Mouse (Mus musculus) lung, adult 2 months (tissue): Measurements from ENCODE around the gene Gm21972. TPM values are rescaled to one million over a fixed set of nuclear protein-coding genes. Genes with fewer than 3 reads are reported as not detected.

ENCODE experiments used
- DNase-seq: peaks from one replicate; pipeline ENCODE4 v3.0.0; 2022
- H3K4me1 ChIP-seq: fragments of 200-500 bp; 2 replicates; pipeline ENCODE4 v1.6.1; 2011; ENCODE audit warnings: low read length; ENCODE audit not compliant: control insufficient read depth, insufficient read depth
- H3K4me3 ChIP-seq: fragments of 200-500 bp; replicated peaks from 2 replicates; pipeline ENCODE3; 2011; ENCODE audit warnings: low read depth, mild to moderate bottlenecking, control low read depth, low read length; ENCODE audit errors: extremely low read depth
- CTCF ChIP-seq: fragments of 200-500 bp; IDR thresholded peaks from 2 replicates; pipeline ENCODE4 v1.5.1; 2011; ENCODE audit warnings: mild to moderate bottlenecking, low read length, control low read depth; ENCODE audit not compliant: insufficient read depth
- POLR2A ChIP-seq: fragments of 200-500 bp; IDR thresholded peaks from 2 replicates; pipeline ENCODE4 v1.6.1; 2011; ENCODE audit warnings: low read depth, mild to moderate bottlenecking, control low read depth, low read length, borderline replicate concordance; ENCODE audit errors: extremely low read depth
- WGBS: fragments of 180-500 bp; shearing (Covaris S2); methylation state at CpG from one replicate; pipeline ENCODE4 v1.1.7; 2018; 5-methylcytosine and 5-hydroxymethylcytosine counted together
- polyA plus RNA-seq: library from polyadenylated mRNA; depleted of rRNA; stranded (reverse); fragments of >200 nt; gene quantifications from 2 replicates; pipeline ENCODE4 v1.2.3, GENCODE M21; 2012; rRNA removed

Gene Gm21972
- not detected in 2 replicates for polyA plus RNA-seq

DNA sequence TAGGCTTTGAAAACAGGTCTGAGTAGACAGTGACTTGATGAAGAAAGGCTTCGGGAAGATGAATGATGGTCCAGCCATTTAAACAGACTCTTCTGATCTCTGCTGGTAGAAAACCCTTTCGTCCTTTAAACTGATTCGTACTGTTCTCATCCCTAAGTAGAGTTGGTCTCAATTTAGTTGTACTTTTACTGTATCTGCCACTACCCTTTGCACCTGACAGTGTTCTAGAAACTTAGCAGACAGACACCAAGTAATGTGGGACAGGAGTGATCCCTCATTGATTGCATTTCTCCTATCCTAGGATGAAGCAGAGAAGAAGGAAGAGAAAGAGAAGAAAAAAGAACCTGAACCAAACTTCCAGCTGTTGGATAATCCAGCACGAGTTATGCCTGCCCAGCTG lies at the start of gene Gm21972:
Gene Gm21972 (plus strand): TSS at position 301 of the 400 bp plus-strand sequence.
- DNase-seq, result no peak
- H3K4me1 ChIP-seq, result no peaks in the 10 kb centered on the region
- WGBS, result 95% methylated on average over 4 of the region's 4 CpGs
- no peak for TF ChIP-seq POLR2A
- no peak for TF ChIP-seq CTCF
- no peak within 1 kb of the TSS for H3K4me3 ChIP-seq

- no peak for TF ChIP-seq CTCF
- no peak for TF ChIP-seq POLR2A
- Histone ChIP-seq H3K4me1 (no peaks in the 10 kb centered on the region), H3K4me3 (no peak overlapping the region)
- WGBS, result 73% methylated on average over 7 of the region's 7 CpGs
- no peak for DNase-seq
These were observed 39.0 kb upstream of the Gm21972 start for GRCm38 (mm10) chr1:86094413-86094812.

DNA sequence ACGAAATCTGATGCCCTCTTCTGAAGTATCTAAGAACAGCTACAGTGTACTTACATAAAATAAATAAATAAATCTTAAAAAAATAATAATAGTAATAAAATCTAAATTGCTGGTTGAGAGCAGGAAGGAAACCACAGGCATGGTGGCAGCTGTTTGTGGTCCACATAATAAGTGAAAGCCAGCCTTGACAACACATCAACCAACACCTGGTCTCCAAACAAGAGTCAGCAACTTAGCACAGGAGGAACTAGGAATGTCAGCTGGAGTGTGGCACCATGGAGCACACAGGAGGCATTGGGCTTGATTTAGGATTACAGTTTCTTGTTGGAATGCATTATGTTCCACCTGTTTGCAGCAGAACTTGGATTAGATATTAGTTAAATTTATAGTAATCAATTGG lies 28.4 kb upstream of the Gm21972 start:
- 96% methylated on average over 1 of the region's 1 CpGs for WGBS
- DNase-seq, result no peak
- no peak for TF ChIP-seq POLR2A
- no peak for TF ChIP-seq CTCF
- H3K4me1 ChIP-seq, result no peaks in the 10 kb centered on the region
- H3K4me3 ChIP-seq, result no peak overlapping the region

DNA sequence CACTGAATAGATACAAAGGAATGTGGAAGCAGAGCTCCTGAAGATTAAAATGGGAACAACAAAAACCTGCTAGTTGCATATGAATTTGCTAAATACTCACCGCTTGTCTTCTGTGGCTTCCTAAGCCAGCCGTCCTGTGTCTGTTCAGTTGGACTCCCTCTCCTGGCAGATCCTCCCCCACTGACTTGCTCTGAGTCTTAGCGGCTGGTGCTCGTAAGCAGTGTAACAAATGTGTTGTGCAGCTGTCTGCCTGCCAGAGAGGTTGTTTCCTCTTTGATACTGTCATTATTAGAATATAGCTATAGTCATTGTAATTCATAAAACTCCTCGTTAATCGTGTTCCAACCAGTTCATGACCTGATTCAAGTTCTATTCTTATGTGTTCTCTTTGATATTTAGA lies 21.7 kb upstream of the Gm21972 start, which contains the start of gene Htr2b:
Gene Htr2b (minus strand): TSS at position 192 of the 400 bp plus-strand sequence.
- 31% methylated on average over 6 of the region's 6 CpGs for WGBS
- no peak for TF ChIP-seq CTCF
- TF ChIP-seq POLR2A, result no peak
- Histone ChIP-seq H3K4me1 (no peaks in the 10 kb centered on the region; the same call in 1 of the 2 replicates), H3K4me3 (no peak within 1 kb of the TSS)
- DNase-seq, result no peak

DNA sequence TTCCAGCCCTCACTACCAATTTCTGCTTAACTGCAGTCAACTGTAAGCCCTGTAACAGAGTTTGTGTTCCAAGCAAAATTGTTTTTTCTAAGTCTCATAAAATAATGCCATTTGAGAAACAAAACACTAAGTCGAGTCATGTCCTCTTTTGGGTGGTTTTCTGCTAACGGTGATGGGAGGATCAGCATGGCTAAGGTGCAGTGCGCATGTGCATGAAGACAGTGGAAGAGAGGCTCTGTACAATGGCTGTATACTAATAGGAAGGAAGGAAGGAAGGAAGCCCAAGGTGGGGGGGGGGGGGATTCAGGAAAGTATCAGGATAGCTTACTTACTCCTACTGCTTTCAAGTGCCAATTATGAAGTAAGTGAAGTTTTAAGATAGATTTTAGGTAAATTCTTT lies 19.3 kb upstream of the Gm21972 start:
- WGBS, result 52% methylated on average over 3 of the region's 3 CpGs

DNA sequence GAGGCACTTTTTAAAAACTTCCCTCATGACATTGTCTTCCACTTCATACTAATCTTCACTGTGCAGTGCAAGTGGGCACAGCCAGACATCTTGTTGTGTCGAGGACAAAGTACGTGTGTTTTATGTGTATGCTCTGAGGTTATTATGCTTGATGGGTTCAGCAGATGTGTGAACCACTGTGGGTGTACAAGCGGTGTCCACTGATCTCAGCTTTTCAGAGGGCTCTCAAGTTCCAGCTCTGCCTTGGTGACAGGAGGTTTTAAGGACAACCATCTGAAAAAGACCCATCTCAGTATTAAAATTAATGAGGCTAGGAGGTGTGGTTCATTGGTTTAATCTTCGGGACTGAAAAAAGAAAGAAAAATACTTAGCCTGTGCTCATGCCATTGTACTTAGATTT lies 13.9 kb upstream of the Gm21972 start:
- DNase-seq, result no peak
- TF ChIP-seq CTCF (no peak), POLR2A (no peak)
- 79% methylated on average over 4 of the region's 4 CpGs for WGBS
- Histone ChIP-seq H3K4me1 (no peaks in the 10 kb centered on the region; the same call in 1 of the 2 replicates), H3K4me3 (no peak overlapping the region)

More for the DNA sequence above, 19.3 kb upstream of the Gm21972 start:
- no peak for TF ChIP-seq CTCF
- no peak for TF ChIP-seq POLR2A
- Histone ChIP-seq H3K4me1 (no peaks in the 10 kb centered on the region; the same call in 1 of the 2 replicates), H3K4me3 (no peak overlapping the region)
- no peak for DNase-seq

- TF ChIP-seq POLR2A (no peak), CTCF (no peak)
- WGBS, result 99% methylated on average over 2 of the region's 2 CpGs
- Histone ChIP-seq H3K4me3 (no peak overlapping the region), H3K4me1 (no peaks in the 10 kb centered on the region)
- no peak for DNase-seq
These were observed 7.4 kb upstream of the Gm21972 start for GRCm38 (mm10) chr1:86126036-86126435.

GRCm38 (mm10) chr1:86135315-86135714 lies 1.9 kb downstream of the Gm21972 start:
- 93% methylated on average over 6 of the region's 6 CpGs for WGBS
- Histone ChIP-seq H3K4me3 (no peak overlapping the region), H3K4me1 (no peaks in the 10 kb centered on the region)
- TF ChIP-seq POLR2A, result no peak
- no peak for DNase-seq

DNA sequence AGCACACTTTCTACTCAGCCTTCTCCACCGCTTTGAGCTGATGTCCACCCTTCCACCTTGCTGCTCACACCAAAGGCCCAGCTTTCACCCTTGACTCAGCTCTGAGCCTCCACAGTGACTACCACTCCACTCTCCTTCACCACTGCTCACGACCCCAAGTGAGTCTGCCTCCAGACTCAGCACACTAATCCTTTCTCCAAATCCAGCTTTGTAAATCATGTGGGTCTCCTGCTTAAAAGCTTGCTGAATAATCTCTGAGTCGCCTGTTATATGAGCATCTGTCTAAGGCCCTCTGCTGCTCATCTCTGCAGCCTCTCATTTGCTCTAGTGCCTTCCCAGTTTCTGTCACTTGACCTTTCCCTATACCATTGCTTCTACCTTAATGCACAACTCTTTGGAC lies 7.6 kb downstream of the Gm21972 start:
- DNase-seq, result no peak
- Histone ChIP-seq H3K4me3 (no peak overlapping the region), H3K4me1 (peaks cover 3% of the 10 kb centered on the region; the same call in 1 of the 2 replicates)
- 88% methylated on average over 3 of the region's 3 CpGs for WGBS
- no peak for TF ChIP-seq POLR2A
- TF ChIP-seq CTCF, result no peak

GRCm38 (mm10) chr1:86143165-86143564 lies 9.7 kb downstream of the Gm21972 start:
- 55% methylated on average over 4 of the region's 4 CpGs for WGBS
- TF ChIP-seq POLR2A (no peak), CTCF (no peak)
- DNase-seq, result no peak
- Histone ChIP-seq H3K4me1 (peaks cover 3% of the 10 kb centered on the region; the same call in 1 of the 2 replicates), H3K4me3 (no peak overlapping the region)
